Mouse (Mus musculus) erythroblast, embryonic 14.5 days (primary cell): ENCODE data around the gene G0s2.

Source experiments
- GATA1 ChIP-seq: IDR thresholded peaks from 2 replicates; pipeline ENCODE4 v1.6.1; 2012; ENCODE audit warnings: low read length, inconsistent platforms, mixed read lengths
- TAL1 ChIP-seq: IDR thresholded peaks from 3 replicates; pipeline ENCODE4 v1.6.1; 2012; ENCODE audit warnings: low read length, inconsistent platforms, mixed read lengths

DNA sequence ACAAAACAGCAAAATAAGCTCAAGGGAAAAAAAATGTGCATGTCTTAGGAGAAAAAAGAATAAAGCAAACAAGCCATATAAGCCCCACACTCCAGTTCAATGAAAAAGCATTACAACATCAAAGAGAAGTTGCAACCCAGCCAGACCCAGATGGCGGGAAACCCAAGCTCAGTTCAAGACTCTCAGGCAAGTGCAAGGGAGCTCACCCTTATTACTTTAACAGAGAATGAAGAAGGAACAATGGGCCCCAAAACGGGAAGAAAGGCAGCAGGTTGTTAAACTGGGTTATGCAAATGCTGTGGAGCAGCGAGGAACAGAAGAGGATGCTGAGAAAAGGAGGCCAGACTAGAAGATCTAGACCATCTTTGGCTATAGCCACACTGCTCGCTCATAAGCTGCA is 30.2 kb downstream of the G0s2 start:
- TF ChIP-seq TAL1 = no peak
- no peak for TF ChIP-seq GATA1
